Mouse (Mus musculus) testis, adult 2 months (tissue): ENCODE measurements around the gene Gxylt2.

Experiments
- CTCF ChIP-seq: fragments of 200-500 bp; IDR thresholded peaks from 2 replicates; pipeline ENCODE4 v1.5.1; 2012; ENCODE audit warnings: low read depth, mild to moderate bottlenecking, inconsistent platforms, low read length, moderate library complexity; ENCODE audit not compliant: control insufficient read depth, insufficient read depth, insufficient replicate concordance
- POLR2A ChIP-seq: fragments of 200-500 bp; IDR thresholded peaks from 2 replicates; pipeline ENCODE4 v1.6.1; 2012; ENCODE audit warnings: low read depth, mild to moderate bottlenecking, inconsistent platforms, low read length, moderate library complexity; ENCODE audit not compliant: control insufficient read depth

DNA sequence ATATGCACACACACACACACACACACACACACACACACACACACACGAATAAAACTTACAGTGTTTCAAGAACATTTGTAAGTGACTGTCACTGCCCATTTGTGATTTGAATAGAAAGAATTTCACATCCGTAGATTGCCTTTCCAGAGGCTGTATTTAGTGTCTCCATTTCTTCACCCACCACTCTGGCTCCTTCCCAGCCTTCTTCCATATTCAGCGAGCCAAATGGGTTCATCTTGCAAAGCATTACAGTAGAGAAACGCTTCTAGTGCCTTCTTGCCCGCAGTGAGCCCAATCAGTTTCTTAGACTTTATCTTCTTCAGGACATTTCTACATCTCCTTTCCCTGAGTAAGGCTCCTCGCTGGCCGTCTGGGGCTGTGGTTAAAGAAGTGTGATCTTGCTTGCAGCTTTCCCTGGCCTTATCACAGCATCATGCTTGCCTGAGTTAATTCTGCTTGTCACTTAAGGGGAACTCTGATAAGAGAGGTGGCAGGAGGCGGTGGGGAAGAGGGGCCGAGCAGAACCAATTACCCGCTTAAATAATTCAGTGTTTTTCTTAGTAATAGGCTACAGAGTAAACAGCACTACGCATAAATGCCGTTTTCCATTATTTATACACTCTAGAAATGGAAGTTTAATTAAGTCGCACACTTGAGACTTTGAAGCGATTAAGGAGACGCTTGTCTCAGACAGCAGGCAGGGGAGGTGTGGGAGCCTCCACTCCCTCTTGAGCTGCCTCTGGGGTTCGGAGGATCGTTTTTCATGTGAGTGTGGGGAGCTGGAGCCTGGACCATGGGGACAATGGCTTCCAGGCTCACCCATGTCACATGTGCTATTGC is 16.6 kb downstream of the Gxylt2 start:
- TF ChIP-seq CTCF (no peak), POLR2A (no peak)
